Mouse (Mus musculus): Measurements from ENCODE around the gene Serpinb2.

- TF ChIP-seq CTCF (IDR thresholded peaks at IDR 0.05; ENCODE audit: extremely low read depth, insufficient read length, insufficient replicate concordance, low read depth, low read length) (no peak), POLR2A (IDR thresholded peaks at IDR 0.05; ENCODE audit: low read depth, low read length) (no peak)
These were observed 7.9 kb upstream of the Serpinb2 start for GRCm38 (mm10) chr1:107503294-107503693.
